Mouse (Mus musculus) mesoderm, embryonic 11.5 days (tissue): ENCODE measurements around the gene Opa3.

Source experiments
- DNase-seq: peaks from one replicate; pipeline ENCODE4 v3.0.0-alpha.2; 2012; ENCODE audit warnings: low read depth, low spot score

The Opa3 gene

GRCm38 (mm10) chr7:19245083-19245482 lies 16.9 kb downstream of the Opa3 start:
- no peak for DNase-seq

DNA sequence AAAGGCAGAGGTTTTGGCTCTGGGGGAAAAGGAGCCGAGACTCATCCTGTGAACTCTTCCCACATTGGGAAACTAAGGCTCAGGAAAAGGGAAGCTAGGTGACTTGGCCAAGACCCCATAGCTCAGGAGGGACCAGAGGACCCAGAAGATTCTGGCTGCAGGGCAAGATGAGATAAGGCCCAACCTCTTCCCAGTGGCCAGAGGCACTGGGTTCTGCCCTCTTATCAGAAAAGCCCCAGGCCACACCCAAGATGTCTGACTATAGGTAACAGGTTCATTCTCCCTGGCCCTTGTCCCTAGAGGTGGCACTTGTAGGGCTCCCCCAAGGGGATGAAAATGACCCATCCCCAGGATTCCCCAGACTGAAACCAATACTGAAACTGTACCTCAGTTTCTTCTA lies 18.7 kb downstream of the Opa3 start:
- no peak for DNase-seq

DNA sequence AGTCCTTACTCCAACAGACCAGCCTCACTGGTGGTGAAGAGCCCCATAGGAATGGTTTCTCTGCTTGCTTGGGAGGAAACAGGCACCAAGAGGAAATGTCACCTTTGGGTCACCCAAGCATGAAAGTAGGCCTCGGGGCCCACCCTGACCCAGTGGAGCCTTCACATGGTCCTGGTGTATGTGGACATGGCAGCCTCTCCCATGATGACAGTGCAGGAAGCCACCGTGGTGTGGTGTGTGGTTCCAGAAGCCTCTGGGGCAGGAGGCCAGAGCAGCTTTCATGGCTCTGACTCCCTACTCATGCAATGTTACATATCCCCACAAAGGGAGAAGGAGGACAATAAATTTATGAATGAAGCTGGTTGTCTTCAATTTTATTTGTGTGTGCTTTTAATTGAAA lies 19.4 kb downstream of the Opa3 start:
- DNase-seq: no peak

GRCm38 (mm10) chr7:19252078-19252477 lies 23.9 kb downstream of the Opa3 start:
- DNase-seq: no peak

GRCm38 (mm10) chr7:19253437-19253836 lies 25.3 kb downstream of the Opa3 start:
- DNase-seq: no peak

GRCm38 (mm10) chr7:19255395-19255794 lies 27.3 kb downstream of the Opa3 start:
- DNase-seq: no peak

DNA sequence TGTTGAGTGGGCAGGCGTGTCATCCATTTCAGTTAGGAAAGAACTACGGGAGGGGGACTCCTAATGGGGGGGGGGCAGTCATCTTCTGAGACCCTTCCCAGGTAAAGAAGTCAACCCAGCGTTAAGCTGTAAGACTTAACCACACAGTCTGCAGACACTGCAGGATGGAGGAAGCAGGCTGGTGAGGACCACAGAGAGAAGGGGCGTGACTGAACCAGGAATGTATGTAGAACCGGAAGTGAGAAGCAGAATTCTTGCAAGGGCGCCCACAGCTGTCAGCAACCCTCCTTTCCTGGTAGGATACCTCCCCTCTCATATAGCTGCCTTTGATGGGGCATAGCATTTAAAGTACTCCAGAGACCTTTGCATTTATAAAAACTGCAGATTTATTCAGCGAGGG lies 28.4 kb downstream of the Opa3 start:
- DNase-seq: no peak

GRCm38 (mm10) chr7:19257390-19258022 lies 29.4 kb downstream of the Opa3 start:
- DNase-seq: peak; percentile 79

DNA sequence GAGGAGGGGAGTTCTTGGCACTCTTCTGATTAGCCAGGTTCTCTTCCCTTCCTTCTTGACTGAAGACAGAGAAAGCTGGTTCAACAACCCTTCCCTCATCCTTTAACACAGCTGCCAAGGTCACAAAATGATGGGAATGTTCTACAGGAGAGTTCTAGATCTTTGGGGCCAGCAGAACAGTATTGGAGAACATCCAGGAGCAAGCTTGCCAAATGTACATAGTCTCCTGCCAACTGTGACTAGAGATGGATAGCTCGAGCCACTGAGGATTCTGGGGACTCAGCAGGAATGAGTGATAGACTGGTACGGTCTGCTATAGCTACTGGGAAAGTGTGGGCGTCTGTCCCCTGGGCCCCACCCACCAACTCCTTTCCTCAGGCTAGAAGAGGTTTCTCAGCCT lies 30.2 kb downstream of the Opa3 start:
- DNase-seq: no peak

- DNase-seq: no peak
These were observed 37.0 kb downstream of the Opa3 start for GRCm38 (mm10) chr7:19265147-19265546.

DNA sequence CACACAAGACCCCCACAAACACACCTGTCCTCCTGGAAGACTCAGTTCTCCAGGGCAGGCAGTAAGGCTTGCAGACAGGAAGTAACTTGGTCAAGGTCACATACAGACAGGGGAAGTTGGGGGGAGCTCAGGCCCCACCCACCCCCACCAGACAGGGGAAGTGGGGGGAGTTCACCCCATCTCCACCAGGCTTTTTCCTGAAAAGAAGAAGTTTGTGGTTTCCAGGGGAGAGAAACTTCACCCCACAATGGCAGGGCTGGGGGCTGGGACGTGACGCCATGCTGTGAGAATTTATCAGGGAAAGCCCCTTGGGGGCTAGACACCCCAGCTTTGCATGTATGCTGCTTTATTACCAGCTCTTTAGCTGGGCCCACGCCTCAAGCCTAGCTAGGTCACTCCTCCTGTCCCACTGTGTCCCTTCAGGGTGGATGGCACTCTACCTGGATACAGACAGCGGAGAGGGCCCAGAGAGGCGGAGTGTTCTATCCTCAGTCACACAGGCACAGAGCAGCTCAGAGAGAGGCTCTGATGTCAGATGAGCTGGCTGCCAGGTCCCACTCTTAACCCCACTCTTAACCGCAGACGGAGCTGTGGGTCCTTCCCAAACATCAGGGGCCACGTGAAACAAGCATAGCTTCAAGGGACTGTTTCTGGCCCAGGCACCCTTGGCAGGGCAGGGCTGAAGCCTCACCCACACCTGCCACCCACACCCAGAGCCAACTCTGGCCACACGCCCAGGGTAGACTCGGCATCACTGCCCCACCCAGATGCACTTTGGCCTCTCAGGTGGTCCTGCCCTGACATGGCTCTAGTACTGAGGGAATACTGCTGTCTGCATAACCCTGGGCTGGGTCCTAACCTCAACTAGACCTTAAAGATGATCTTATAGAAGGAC lies 38.0 kb downstream of the Opa3 start:
- no peak for DNase-seq

GRCm38 (mm10) chr7:19267051-19267450 lies 38.9 kb downstream of the Opa3 start:
- no peak for DNase-seq

- no peak for DNase-seq
These were observed 41.0 kb downstream of the Opa3 start for GRCm38 (mm10) chr7:19268993-19269681.

DNA sequence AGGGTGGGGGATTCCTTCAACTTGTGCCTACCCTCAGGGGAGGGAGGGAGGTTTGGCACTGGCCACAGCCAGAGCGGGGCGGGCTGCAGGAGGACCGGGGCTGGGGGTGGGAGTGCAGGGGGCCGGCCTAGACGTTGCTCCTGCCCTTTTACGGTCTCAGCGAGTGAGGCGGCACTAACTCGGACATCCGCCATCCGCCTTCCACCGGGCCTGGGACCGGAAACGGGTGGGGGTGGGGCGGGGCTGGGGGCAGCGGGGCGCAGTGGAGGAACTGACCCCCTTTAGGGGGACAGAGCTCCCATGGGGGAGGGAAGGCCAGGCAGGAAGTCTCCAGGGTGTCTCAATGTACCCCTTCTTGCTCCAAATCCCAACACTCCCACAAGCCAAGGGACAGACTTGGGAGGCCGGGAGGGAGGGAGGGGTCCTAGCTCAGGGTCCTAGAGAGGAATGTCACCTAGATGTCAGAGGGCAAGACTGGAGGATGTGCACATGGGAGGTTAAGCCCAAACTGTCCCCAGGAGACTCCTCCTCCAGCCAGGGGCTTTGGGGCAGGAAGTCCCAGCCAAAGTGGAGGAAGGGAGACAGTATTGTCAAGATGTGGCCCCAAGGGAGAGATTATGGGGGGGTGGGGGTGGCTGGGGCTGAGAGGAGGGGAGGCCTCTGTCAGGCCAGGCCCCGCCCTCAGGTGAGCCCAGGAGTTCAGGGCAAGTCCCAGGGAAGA lies 41.7 kb downstream of the Opa3 start:
- no peak for DNase-seq

DNA sequence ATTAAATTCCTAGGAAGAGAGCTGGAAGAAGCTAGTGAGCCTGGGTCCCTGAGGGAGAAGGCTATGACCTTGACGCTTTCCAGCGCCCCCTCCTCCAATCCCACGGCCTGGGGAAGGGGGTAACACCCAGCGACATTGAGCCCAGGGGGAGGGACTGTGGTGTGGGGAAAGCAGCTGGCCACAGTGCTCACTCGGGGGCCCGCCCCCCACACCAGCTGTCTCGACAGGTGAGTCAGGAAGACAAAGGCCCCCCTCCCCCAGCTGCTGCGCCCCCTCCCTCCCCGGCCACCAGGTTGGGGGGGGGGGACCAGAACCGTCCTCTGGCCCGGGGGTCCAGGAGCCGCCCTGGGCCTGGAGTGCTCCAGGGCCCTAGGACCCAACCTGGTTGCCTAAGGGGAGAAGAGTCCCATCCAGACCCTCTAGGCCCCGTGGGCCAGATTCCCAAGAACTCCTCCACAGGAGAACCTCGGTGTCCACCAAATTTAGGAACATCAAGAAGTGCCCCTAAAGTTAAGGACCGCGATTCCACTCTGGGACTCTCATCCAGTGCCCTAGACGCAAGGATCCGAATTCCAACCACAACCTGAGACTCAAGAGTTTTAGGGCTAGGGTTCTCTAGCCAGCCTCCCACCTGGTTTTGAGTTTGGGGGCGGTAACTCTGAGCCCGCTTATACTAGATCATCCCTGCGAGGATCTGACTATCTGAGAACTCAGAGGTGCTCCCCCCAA lies 42.5 kb downstream of the Opa3 start:
- no peak for DNase-seq

DNA sequence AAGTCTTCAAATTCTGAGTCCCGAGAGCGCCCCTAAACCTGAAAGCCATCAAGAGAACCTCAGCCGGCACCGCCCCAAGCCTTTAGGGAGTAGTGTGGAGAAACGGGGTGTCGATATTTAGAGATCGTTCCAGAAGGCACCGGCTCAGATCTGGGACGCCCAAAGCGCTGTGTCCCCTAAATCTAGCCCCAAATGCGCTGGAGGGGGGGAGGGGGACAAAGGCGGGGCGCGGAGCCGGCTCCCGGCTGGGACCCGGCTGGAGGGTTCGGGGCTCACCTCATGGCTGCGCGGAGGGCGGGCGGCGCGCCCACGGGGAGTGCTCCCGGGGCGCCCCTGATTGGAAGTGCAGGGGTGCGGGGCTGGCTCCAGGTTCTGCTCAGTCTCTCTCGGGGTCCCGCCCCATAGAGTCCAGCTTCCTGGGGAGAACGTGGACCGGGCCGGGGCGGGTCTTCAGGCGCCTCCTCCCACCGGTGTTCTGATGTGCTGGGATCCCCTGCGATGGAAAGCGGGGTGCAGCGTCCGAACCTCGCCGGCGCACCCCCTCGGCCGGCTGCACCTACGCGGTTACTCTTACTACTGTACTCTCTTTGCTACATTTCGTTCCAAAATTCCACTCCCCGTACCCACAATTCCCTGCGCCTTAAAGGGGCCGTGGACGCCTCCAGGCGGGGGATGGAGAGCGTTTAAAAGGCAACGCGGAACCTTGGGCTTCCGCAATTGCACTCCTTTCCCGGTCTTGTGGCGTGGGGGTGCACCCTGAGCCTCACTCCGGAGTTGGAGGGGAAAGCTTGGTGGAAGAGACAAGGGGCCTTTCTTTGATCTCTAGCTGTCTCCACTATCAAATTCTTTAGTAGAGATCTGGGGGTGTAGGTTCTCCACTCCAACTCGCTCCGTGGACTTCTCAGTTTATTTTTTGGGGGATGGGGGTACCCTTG lies 43.4 kb downstream of the Opa3 start, which contains the start of gene Vasp:
Gene Vasp, minus strand, starts transcription at position 580 of the 935 bp plus-strand sequence.
- peak; percentile 83 for DNase-seq

DNA sequence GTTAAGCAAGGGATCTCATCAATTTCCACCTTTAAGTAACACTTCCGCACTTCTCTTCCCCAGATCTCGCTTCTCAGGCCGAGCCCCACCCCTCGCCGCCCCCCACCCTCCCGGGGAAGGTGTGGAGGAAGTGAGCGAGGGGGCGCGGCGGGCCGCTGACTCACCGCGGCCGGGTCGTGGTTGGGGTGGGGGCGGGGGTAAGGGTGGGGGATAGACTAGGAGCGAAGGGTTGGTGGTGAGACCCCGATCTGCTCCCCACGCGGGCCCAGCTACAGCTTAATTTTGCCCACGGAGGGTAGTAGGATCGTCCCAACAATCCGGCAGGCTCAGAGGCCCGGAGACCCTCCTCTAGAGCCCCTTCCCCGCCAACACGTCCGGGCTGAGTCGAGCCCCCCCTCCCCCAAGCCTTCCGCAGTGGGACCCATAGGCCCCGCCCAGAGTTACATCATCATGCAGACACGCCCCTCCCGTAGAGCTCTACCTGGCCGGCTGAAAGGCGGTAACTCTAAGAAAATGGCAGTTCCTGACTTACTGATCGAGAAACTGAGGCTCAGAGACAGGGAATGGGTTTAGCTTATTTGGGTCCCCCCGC lies 44.1 kb downstream of the Opa3 start:
- DNase-seq: peak; percentile 69

GRCm38 (mm10) chr7:19276253-19276652 lies 48.1 kb downstream of the Opa3 start:
- no peak for DNase-seq

DNA sequence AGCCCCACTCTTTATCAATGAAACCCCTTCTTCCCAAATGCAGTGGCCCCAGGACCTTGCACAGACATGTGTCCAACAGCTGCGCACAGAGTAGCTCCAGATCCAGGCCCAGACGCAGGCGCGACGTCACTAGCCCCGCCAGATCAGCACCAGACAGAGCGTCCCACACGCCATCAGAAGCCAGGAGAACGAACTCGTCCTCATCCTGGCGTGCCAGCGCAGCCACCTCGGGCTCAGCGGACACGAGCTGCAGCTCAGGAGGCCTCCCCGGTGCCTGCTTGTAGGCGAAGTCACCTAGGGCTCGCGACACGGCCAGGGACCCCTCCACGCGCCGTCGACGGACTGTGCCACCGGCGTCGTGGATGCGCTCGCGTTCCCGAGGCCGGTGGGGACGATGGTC lies 50.9 kb downstream of the Opa3 start:
- DNase-seq: no peak
